Mouse (Mus musculus): ENCODE measurements around the gene Midn. TPM values are rescaled to one million over a fixed set of nuclear protein-coding genes. Genes with fewer than 3 reads are reported as not detected.
A peak's percentile ranks its signal among the peaks of the same experiment; 100 is the strongest.

Midn gene
- total RNA-seq (2017) = 19.4 and 20.2 TPM in 2 replicates

DNA sequence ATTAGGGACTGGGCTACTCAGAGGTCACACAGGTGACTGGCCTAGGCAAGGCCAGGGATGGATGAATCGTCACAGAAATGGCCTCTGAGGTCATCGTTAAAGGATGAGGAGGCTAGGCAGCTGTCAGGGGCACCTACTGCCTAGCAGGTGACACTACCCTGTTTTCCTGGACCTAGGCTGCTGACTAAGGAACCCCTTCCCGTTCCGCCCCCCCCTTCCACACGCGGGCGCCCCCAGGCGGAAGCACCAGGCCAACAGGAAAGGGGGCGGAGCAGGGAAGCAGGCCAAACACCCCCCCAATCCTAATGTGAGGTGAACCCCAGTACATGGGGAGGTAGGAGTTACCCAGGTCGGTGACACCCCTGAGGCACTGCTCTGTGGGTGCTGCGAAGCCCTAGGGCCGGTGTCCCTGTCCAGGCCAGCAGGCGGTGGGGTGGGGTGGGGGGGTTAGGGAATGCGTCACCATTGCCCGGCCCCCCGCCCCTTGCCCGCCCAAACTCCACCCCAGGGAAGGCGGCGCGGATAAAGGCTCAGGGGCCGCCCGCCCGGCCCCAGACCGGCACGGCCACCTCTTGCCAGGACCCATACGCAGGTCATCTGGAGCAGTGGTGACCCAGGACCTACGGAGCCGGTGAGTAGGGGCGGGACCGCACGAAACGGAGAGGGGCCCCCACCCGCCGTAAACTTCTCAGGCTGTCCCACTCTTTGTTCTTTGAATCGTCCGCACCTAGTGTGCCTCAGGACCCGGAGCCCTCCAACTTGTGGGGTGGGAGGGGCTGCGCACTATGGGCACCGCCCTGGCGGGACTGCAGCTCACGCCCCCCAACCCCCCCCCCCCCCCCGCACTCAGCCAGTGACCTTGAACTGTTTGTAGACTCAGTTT lies at the start of gene Midn:
Midn (plus strand) TSS at position 554 of the 883 bp plus-strand sequence.
- peak; percentile 3 to 13; a peak in 3 of 4 replicates for ATAC-seq (replicated peaks in 1 of 2; ENCODE audit: insufficient read depth in 1 of 2, low FRiP score in 2 of 2, low TSS enrichment in 1 of 2, low read depth in 1 of 2, poor library complexity in 2 of 2, severe bottlenecking in 2 of 2)

DNA sequence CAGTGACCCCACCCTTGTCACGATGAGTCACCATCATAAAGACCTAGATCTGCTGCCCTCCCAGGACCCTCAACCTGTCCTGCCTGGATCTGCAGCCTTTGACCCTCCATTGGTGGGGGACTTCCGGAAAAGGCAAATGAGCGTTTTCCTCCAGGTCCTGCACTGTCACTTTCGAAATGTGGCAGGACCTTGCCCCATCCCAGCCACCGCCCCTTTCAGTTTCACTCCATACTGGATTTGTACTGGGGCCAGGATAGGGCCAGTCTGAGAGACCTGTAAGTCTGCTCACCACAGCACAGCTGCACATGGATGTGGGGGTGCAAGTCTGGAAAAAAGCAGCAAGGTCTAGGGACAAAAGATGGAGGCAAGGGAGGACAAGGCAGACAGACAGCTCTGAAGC lies 49.4 kb upstream of the Midn start:
- no peak for ATAC-seq (replicated peaks in 1 of 2; ENCODE audit: insufficient read depth in 1 of 2, low FRiP score in 2 of 2, low TSS enrichment in 1 of 2, low read depth in 1 of 2, poor library complexity in 2 of 2, severe bottlenecking in 2 of 2)

DNA sequence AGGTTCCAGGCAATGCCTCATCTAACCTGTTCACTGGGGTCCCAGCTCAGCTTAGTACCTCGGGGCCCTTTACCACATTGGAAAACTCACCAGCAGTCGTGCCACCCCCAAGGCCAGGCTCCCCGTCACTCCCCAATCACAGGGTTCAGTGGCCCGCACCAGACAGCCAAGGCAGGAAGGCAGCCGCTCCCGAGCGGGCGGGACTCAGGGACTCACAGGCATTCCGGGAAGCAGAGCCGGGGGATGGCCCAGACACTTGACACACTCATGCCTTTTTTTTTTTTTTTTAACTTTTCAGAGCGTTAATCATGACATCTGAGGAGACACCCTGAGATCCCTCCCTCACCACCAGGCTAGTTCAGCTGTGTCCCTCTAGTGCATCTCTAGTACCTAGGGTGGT lies 47.1 kb upstream of the Midn start:
- no peak for ATAC-seq (replicated peaks in 1 of 2; ENCODE audit: insufficient read depth in 1 of 2, low FRiP score in 2 of 2, low TSS enrichment in 1 of 2, low read depth in 1 of 2, poor library complexity in 2 of 2, severe bottlenecking in 2 of 2)

DNA sequence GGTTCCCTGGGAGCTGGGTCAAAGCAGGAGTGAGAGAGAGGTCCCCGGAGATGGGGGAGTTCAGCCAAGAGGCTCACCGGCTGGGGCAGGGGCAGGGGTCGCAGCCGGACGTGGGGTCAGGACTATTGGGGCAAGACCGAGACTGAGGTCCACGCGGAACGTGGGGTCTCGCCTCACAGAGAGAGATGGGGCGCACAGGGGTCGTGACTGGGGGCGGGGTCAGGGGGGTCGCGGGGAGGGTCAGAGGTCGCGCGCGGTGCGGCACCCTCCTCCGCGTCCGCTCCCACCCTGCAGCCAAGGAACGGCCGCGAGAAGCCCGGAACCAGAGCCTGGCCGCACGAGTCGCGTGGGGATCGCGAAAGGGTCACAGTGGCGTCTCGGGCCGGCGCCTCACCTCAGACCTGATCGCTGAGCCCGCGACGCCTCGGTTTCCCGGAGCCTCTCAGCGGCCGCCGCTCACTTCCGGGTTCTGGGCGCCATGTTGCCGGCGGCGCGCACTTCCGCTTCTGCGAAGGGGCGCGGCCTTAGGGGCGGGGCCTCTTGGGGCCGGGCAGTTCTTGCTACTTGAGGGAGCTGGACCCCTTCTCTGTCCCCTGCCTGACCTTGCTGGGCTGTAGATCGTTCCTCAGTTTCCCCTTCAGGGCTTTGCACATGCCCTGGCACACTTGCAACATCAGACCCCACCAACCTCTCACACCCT lies 45.7 kb upstream of the Midn start:
- peak; percentile 70 to 83 for ATAC-seq (replicated peaks in 1 of 2; ENCODE audit: insufficient read depth in 1 of 2, low FRiP score in 2 of 2, low TSS enrichment in 1 of 2, low read depth in 1 of 2, poor library complexity in 2 of 2, severe bottlenecking in 2 of 2)

DNA sequence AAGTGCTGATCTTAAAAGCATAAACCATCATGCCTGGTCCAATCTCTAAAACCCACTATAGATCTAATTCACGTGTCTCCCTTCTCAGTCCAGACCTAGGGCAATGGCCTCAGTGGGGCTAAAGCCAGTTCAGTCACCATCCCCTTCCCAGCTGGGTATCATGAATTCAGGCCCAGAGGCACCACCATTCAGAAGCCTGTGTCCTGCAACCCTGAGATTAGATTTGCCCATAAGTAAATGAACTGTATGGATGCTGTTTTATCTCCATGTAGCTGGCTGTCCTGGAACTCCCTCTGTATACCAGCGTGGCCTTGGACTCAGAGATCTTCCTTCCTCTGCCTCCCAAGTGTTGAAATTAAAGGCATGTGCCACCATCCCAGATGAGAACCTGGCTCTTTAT lies 45.0 kb upstream of the Midn start:
- no peak for ATAC-seq (replicated peaks in 1 of 2; ENCODE audit: insufficient read depth in 1 of 2, low FRiP score in 2 of 2, low TSS enrichment in 1 of 2, low read depth in 1 of 2, poor library complexity in 2 of 2, severe bottlenecking in 2 of 2)

DNA sequence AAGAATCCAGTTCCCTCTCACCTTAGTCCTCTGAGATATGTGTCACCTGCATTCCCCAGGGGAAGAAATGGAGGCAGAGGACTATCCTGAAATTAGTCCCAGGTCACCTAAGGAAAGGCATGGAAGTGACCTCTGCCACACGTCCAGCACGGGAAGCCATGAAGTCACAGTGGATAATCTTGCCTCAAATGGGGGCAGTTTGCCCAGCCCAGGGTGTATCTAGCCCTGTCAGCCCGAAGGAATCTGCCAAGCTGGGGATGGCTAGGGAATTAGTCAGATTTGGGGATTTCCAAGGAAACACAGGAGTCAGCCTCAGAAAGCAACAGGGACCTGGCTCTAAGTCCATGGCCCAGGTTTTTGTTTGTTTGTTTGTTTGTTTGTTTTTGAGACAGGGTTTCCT lies 43.9 kb upstream of the Midn start:
- ATAC-seq (replicated peaks in 1 of 2; ENCODE audit: insufficient read depth in 1 of 2, low FRiP score in 2 of 2, low TSS enrichment in 1 of 2, low read depth in 1 of 2, poor library complexity in 2 of 2, severe bottlenecking in 2 of 2) = no peak

DNA sequence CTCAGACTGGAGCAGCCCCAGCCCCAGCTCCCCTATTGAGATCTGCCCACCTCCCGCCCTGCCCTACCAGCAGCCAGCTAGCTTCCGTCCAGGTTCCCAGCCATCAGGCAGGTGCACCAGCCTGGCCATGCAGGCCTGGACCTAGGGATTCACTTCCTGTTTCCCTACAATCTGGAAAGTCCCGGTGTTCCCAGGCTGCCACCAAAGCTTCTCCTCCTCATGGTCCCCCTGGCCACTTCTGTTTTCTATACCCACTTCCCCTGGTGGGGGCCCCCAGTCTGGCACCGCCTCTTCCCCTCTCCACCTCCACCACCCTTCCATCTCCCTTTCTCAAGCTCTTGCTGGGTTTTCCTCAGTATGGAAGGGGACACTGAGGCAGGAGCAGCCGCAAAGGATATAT lies 42.6 kb upstream of the Midn start, which contains the start of gene Sbno2:
Sbno2 (minus strand) TSS at position 112 of the 400 bp plus-strand sequence.
- ATAC-seq (replicated peaks in 1 of 2; ENCODE audit: insufficient read depth in 1 of 2, low FRiP score in 2 of 2, low TSS enrichment in 1 of 2, low read depth in 1 of 2, poor library complexity in 2 of 2, severe bottlenecking in 2 of 2) = peak; percentile 50 to 73

DNA sequence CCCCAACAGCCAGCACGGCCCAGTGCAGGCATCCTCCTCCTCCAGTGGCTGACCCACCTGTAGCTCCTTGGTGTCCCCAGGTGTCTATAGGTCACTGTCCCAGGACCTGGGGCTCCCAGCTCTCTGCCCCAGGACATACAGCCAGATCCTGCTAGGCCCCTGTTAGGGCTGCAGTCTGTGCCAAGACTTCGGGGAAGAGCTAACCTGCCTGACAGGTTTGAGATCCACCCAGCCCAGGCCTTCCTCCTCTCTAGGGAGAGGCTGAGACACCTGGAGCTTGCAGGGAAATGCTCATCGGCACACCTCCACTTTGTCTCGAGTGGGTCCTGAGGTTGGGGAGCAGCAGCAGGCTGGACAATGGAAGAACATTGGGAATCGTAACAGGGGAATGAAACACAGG lies 42.1 kb upstream of the Midn start:
- no peak; a peak in 1 of 4 replicates for ATAC-seq (replicated peaks in 1 of 2; ENCODE audit: insufficient read depth in 1 of 2, low FRiP score in 2 of 2, low TSS enrichment in 1 of 2, low read depth in 1 of 2, poor library complexity in 2 of 2, severe bottlenecking in 2 of 2)

DNA sequence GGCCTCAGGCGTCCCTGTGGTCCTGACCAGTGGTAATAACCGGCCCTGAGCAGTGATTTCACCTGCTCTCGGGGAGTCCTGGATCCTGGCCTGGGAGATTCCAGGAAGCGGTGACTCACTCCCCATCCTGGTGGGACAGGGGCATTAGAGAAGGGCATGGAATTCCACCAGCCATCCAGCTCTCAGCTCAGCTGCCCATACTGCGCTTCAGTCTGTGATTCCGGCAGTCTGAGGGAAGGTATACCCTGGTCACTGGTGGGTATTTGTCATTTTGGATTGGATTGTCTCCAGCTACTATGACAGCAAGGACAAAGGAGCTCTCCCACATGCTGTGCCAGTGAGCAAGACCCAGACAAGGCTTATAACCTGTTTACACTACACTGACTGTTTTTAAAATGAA lies 40.4 kb upstream of the Midn start:
- ATAC-seq (replicated peaks in 1 of 2; ENCODE audit: insufficient read depth in 1 of 2, low FRiP score in 2 of 2, low TSS enrichment in 1 of 2, low read depth in 1 of 2, poor library complexity in 2 of 2, severe bottlenecking in 2 of 2) = no peak

DNA sequence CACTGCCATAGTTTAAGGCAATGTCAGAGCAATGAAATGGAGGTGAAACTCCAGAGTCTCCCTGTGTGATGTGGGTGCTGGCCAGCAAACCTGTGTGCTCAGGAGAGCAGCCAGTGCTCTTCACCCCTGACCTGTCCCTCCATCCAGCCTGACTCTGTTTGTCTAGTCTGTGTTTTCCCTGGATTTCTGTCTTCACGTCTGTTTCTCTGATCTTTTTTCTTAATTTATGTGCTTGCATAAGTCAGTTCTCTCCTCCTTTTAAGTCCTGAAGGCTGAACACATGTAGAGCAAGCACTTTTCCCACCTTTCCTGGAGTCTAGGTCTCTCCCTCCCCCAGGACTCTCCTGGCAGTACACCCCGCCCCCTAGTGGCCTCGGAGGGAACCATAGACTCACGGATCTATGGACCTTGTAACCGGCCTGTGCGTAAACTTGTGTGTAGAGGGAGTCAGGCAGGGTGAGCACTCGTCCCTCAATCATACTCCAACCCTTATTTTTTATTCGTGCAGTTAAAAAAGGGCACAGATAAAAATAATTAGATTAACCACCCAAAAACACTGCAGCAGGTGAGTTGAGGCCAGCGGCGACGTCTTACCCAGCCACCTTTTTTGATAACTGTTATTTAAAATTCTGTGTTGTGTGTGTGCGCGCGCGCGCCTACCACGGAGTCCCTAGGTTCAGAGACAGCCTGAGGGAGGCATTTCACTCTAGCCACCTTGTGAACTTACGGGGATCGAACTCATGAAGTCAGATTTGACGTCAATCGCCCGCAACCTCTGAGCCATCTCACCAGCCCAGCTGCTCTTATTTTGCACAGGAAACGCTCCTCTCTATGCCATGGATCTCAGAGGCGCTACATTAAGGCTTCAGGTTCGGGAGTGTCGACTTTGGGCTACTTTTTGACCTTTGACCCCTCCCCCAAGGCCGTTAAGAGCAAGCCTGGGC lies 33.5 kb upstream of the Midn start:
- ATAC-seq (replicated peaks in 1 of 2; ENCODE audit: insufficient read depth in 1 of 2, low FRiP score in 2 of 2, low TSS enrichment in 1 of 2, low read depth in 1 of 2, poor library complexity in 2 of 2, severe bottlenecking in 2 of 2) = peak in 1 of 2 experiments; percentile 36; a peak in 3 of 4 replicates

DNA sequence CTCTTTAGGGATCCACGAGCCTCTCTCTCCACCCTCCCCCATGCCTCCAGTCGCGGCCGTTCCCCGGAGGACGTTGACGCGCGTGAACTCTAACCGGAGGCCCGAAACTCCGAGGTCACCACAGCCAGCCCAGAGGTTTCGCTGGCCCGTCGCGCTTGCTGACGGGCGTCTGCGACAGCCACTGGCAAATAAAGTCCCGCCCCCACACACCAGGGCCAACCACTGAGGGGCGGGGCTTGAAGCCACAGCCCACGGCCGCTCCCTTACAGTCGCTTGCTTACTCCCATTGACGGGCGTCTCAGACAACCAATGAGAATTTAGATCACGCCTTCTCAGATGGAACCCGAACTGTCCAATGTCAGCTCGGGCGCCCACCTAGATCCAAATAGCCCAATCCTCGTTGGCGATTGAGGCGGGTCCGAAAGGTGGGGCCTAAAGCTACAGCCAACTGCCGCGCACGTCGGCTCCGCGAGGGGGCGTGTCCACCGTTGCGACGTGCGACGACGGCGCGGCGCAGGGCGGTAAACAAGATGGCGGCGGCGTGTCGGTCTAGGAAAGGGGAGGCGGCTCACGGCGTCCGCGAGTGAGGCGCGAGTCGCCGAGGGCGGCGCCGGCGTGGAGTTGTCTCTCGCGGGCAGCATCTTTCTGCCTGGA lies 32.7 kb upstream of the Midn start, which contains the start of gene Stk11:
Stk11 (plus strand) TSS at position 514 of the 654 bp plus-strand sequence.
- peak; percentile 91 to 93 for ATAC-seq (replicated peaks in 1 of 2; ENCODE audit: insufficient read depth in 1 of 2, low FRiP score in 2 of 2, low TSS enrichment in 1 of 2, low read depth in 1 of 2, poor library complexity in 2 of 2, severe bottlenecking in 2 of 2)

DNA sequence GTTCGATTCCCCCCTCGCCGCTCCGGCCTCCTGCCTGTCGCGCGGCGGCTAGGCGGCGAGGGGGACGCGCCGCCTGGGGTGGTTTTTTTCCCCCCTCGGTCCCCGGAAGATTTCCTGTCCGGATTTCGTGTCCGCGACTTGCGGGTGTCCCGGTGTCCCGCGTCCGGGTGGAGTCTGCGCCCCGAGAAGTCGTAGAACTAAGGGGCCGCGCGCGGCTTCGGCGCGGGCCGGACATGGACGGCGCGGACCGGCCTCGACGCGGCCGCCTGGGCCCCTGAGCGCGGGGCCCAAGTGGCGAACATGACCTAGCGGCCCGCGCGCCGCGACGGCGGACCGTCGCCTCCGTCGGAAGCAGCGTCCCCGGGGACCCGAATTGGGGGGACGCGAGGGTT lies 32.1 kb upstream of the Midn start:
- ATAC-seq (replicated peaks in 1 of 2; ENCODE audit: insufficient read depth in 1 of 2, low FRiP score in 2 of 2, low TSS enrichment in 1 of 2, low read depth in 1 of 2, poor library complexity in 2 of 2, severe bottlenecking in 2 of 2) = no peak

DNA sequence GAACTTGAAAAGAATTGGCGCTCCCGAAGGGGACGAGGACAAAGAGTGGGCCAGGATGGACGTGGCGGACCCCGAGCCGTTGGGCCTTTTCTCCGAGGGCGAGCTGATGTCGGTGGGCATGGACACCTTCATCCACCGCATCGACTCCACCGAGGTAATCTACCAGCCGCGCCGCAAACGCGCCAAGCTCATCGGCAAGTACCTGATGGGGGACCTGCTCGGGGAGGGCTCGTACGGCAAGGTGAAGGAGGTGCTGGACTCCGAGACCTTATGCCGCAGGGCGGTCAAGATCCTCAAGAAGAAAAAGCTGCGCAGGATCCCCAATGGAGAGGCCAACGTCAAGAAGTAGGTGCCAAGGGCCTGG lies 31.5 kb upstream of the Midn start:
- no peak for ATAC-seq (replicated peaks in 1 of 2; ENCODE audit: insufficient read depth in 1 of 2, low FRiP score in 2 of 2, low TSS enrichment in 1 of 2, low read depth in 1 of 2, poor library complexity in 2 of 2, severe bottlenecking in 2 of 2)

DNA sequence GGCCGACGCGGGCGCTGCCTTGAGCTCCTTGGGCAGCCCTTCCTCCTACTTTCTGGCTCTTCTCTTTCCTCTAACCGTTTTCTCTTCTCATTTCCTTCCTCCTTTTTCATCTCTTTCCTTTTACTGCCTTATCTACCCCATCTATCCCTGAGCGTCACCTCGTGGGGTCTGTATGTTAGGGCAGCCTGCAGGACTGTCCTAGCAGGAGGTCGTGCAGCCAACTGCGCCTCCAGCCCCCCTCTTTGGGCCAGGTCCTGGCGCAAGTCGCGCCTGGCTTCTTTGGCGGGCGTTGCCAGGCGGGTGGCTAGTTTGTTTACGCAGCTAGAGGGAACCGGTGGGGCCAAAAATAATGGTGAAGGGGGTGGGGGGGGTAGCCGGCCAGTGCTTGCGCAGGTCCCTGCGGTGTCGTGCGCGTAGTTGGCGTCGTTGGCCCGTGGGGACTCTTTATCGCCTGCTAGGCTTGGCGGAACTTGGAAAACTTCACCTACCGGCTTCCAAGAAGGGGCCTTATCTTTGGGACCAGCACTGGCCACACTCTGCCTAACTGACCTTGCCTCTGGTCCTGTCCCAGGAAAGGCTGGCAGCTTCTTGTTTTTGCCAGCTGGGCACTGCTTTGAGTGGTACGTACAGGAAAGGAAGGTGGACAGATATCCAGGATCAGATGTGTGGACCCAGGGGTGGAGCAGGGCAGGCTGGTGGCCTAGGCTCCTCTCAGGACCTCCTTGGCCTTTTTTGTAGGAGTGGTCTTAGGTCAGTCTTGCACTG lies 31.0 kb upstream of the Midn start:
- no peak; a peak in 1 of 4 replicates for ATAC-seq (replicated peaks in 1 of 2; ENCODE audit: insufficient read depth in 1 of 2, low FRiP score in 2 of 2, low TSS enrichment in 1 of 2, low read depth in 1 of 2, poor library complexity in 2 of 2, severe bottlenecking in 2 of 2)

DNA sequence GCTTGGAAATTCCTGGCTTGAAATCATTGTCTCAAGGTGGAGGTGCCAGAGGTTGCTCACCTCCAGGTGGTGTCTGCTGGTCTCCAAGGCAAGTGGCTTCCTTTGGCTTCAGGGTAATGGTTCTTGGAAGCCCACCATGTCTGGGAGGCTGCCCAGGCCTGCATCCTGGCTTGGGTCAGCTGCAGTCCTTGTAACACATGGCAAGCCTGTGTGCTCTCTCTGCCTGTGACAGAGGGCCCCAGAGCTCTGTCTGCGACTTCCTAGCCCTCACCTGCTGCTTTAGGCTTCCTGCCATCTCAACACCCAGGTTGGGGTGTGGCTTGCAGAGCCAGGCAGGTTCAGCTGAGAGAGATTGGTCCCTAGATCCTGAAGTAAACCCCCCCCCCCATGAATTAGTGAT lies 30.3 kb upstream of the Midn start:
- ATAC-seq (replicated peaks in 1 of 2; ENCODE audit: insufficient read depth in 1 of 2, low FRiP score in 2 of 2, low TSS enrichment in 1 of 2, low read depth in 1 of 2, poor library complexity in 2 of 2, severe bottlenecking in 2 of 2) = no peak

DNA sequence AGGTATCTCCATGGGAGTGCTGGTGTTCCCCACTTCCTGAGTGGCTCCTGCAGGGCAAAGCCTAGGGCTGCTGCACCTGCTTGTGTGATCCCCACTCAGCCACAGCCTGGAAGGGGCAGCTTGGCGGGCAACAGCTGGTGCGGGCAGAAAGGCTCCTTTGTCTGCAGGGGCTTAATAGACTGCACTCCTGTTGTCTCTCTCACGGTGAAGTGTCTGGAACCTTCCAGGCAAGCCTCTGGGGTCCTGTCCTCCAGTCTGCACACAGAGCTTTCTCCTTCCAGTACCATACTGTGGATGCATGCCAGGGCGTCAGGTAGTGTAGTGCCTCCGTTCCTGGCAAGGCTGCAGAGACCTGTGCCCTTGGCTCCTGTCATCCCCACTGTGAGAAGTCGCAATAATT lies 29.5 kb upstream of the Midn start:
- ATAC-seq (replicated peaks in 1 of 2; ENCODE audit: insufficient read depth in 1 of 2, low FRiP score in 2 of 2, low TSS enrichment in 1 of 2, low read depth in 1 of 2, poor library complexity in 2 of 2, severe bottlenecking in 2 of 2) = no peak
